Mouse (Mus musculus) c-Kit-positive CD71-positive TER-119-positive erythroid progenitor cells, embryonic 14.5 days (primary cell): ENCODE measurements at regions not wholly inside any gene's neighbourhood (a gene's known extent, or its start where the extent isn't known, plus 50 kb on each side); places are given as distances from the start of the nearest gene placed in this dataset.

Experiments
- DNase-seq: peaks from one replicate; pipeline ENCODE4 v3.0.0-alpha.2; 2013; ENCODE audit warnings: low spot score

GRCm38 (mm10) chr14:98730375-98730774, 263.7 kb downstream of the Rpl36a-ps1 start:
- DNase-seq, result no peak

- no peak for DNase-seq
Measured at GRCm38 (mm10) chr14:98728863-98729262, 265.3 kb downstream of the Rpl36a-ps1 start.

GRCm38 (mm10) chr14:98722481-98722880, 271.6 kb downstream of the Rpl36a-ps1 start:
- no peak for DNase-seq

GRCm38 (mm10) chr14:98721033-98721432, 273.1 kb downstream of the Rpl36a-ps1 start:
- DNase-seq, result no peak

- DNase-seq, result no peak
Measured at GRCm38 (mm10) chr14:98708045-98708444, 286.1 kb downstream of the Rpl36a-ps1 start.

- DNase-seq, result no peak
Measured at GRCm38 (mm10) chr14:98707574-98707973, 286.5 kb downstream of the Rpl36a-ps1 start.

GRCm38 (mm10) chr14:98703289-98703688, 290.8 kb downstream of the Rpl36a-ps1 start:
- DNase-seq, result no peak

GRCm38 (mm10) chr14:98656533-98656932, 337.6 kb downstream of the Rpl36a-ps1 start:
- DNase-seq, result no peak

GRCm38 (mm10) chr14:98654191-98654809, 339.8 kb downstream of the Rpl36a-ps1 start:
- DNase-seq, result no peak

GRCm38 (mm10) chr14:98651221-98651620, 342.9 kb downstream of the Rpl36a-ps1 start:
- DNase-seq, result no peak

GRCm38 (mm10) chr14:98650520-98650919, 343.6 kb downstream of the Rpl36a-ps1 start:
- DNase-seq, result no peak

GRCm38 (mm10) chr14:98647614-98648013, 346.5 kb downstream of the Rpl36a-ps1 start:
- no peak for DNase-seq

GRCm38 (mm10) chr14:98643756-98644155, 350.4 kb downstream of the Rpl36a-ps1 start:
- no peak for DNase-seq

- no peak for DNase-seq
Measured at GRCm38 (mm10) chr14:98642661-98643331, 351.3 kb downstream of the Rpl36a-ps1 start.

- no peak for DNase-seq
Measured at GRCm38 (mm10) chr14:98629026-98629425, 365.1 kb downstream of the Rpl36a-ps1 start.

- DNase-seq, result no peak
Measured at GRCm38 (mm10) chr14:98626476-98626875, 367.6 kb downstream of the Rpl36a-ps1 start.

GRCm38 (mm10) chr14:98625867-98626266, 368.3 kb downstream of the Rpl36a-ps1 start:
- no peak for DNase-seq

GRCm38 (mm10) chr14:98605772-98606171, 388.3 kb downstream of the Rpl36a-ps1 start:
- no peak for DNase-seq

- no peak for DNase-seq
Measured at GRCm38 (mm10) chr14:98596252-98596651, 397.9 kb downstream of the Rpl36a-ps1 start.

- no peak for DNase-seq
Measured at GRCm38 (mm10) chr14:98589846-98590245, 404.3 kb downstream of the Rpl36a-ps1 start.

GRCm38 (mm10) chr14:98571644-98572043, 402.1 kb upstream of the Dach1 start:
- DNase-seq, result no peak

GRCm38 (mm10) chr14:98562002-98562401, 392.4 kb upstream of the Dach1 start:
- DNase-seq, result no peak

- no peak for DNase-seq
Measured at GRCm38 (mm10) chr14:98539792-98540191, 370.2 kb upstream of the Dach1 start.

- no peak for DNase-seq
Measured at GRCm38 (mm10) chr14:98538267-98538666, 368.7 kb upstream of the Dach1 start.
